Mouse (Mus musculus): ENCODE data around the gene Nrxn1.

DNA sequence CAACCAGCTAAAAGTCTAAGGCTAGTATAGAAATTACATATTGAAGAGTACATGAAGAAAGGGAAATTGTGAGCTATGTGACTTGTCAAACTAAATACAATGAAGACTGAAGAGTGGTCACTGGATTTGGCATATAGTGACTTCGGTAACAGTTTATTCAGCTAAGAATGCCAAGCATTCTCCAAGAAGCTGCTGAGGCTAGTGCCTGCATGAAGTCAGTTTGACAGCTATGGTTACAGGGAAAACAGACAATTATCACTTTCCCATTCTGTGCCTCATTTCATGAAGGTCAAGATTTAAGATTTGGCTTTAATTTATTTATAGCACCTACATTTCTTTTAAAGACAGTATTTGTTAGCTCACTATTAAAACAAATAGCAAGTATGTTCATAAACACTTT lies 201.2 kb downstream of the Nrxn1 start:
- TF ChIP-seq POLR2A (IDR thresholded peaks at IDR 0.05; ENCODE audit: borderline replicate concordance, extremely low read depth, low read depth, low read length) (no peak), CTCF (IDR thresholded peaks at IDR 0.05; ENCODE audit: insufficient read depth, low read length) (no peak)
